Mouse (Mus musculus): ENCODE data around the gene Olfr1432. TPM values are rescaled to one million over a fixed set of nuclear protein-coding genes. Genes with fewer than 3 reads are reported as not detected.
"Not testable (repeated sequence)": the region's sequence is repeated elsewhere in the genome, so short reads cannot be mapped to it uniquely, and the experiment has no call there.

The Olfr1432 gene
- not detected for total RNA-seq (2021)

DNA sequence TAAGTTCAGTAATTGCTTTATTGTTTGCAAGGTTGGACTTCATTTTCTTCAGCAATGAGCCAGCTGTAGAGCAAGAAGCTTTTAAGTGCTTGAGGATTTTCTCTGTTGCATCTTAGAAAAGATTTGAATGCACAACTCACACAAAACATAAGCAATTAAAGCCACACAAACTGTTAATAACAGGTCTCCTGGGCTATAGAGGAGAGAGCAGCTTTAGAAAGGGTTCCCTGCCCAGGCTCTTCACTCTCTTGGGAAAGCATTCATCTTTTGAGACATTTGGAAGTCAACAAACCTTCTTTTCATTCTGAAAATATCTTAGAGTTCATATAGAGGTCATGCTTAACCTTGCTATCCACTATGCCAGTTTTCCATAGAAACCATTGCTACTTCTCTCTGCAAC, at the start of gene Olfr1432:
Gene Olfr1432, minus strand, starts transcription at position 101 of the 400 bp plus-strand sequence.
- not testable (repeated sequence) for DNase-seq
- intact Hi-C loops (cut with DNase I) = loop anchor here (10.0 kb wide), 1 partner anchor 58 kb away; the partner anchor contains the start of gene Olfr1555-ps1

GRCm38 (mm10) chr19:12279554-12279953, 47.2 kb upstream of the Olfr1432 start, which contains the start of gene Olfr1434:
Gene Olfr1434, plus strand, starts transcription at chr19:12279854.
- intact Hi-C loops (cut with DNase I) = no loop called here
- DNase-seq = no peak

GRCm38 (mm10) chr19:12260732-12261131, 28.3 kb upstream of the Olfr1432 start, which contains the start of gene Olfr235:
Gene Olfr235, plus strand, starts transcription at chr19:12261032.
- no peak for DNase-seq
- intact Hi-C loops (cut with DNase I) = no loop called here

DNA sequence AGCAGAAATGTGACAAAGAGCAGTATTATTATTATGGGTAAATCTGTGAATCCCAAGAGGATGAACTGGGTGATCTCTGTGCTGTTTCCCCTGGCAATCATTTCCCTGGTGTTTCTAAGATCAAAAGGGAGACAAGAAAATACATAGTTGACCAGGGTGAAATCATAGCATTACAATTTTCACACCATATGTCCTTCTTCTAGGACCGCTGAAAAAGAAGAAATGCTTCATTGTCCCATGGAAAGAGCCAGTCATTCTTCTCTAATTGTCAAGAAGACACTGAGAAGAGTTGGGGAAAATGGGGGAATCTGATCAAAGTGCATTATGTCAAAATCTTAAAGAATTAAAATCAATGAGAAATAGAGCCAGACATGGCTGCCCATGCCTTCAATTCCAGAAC, 9.2 kb upstream of the Olfr1432 start, which contains the start of gene Olfr262:
Gene Olfr262, minus strand, starts transcription at position 101 of the 400 bp plus-strand sequence.
- no peak for DNase-seq
- intact Hi-C loops (cut with DNase I) = no loop called here

- DNase-seq = no peak
Measured at GRCm38 (mm10) chr19:12200334-12200733, 32.1 kb downstream of the Olfr1432 start, which contains the start of gene Olfr1431. Gene Olfr1431, plus strand, starts transcription at chr19:12200634.

DNA sequence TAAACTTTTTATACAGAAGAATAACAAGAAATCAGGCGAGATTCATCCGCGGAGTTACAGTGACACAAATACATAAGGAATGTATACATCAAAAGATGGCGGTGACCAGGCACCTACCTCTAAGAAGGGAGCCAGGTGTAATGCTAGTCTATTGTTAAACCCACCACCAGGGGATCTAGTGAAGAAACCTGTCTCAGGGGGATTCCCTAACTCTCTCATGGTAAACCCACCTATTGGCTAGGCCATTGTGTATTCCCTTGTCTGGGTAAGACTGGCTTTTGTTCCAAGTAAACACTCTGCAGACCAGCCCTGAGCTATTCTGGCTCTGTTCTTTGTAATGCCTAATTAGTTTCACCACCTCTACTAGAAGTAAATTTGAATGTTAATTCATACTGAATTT, 33.3 kb downstream of the Olfr1432 start:
- intact Hi-C loops (cut with DNase I); DNase-seq: not testable (repeated sequence)

More at GRCm38 (mm10) chr19:12200334-12200733, 32.1 kb downstream of the Olfr1432 start, which contains the start of gene Olfr1431:
- intact Hi-C loops (cut with DNase I) = no loop called here

Other genes starting within 250 kb of the Olfr1432 start
- not detected for gene Olfr1423, start 191.3 kb downstream of the Olfr1432 start, total RNA-seq (2021)
- gene Olfr1424, start 169.9 kb downstream of the Olfr1432 start, total RNA-seq (2021) = not detected
- gene Olfr1425, start 154.9 kb downstream of the Olfr1432 start, total RNA-seq (2021) = not detected
- not detected for gene Olfr1426, start 140.6 kb downstream of the Olfr1432 start, total RNA-seq (2021)
- not detected for gene Olfr1427, start 129.3 kb downstream of the Olfr1432 start, total RNA-seq (2021)
- not detected for gene Olfr1428, start 116.7 kb downstream of the Olfr1432 start, total RNA-seq (2021)
- gene Olfr76, start 109.4 kb downstream of the Olfr1432 start, total RNA-seq (2021) = not detected
- not detected for gene Olfr1555-ps1, start 62.5 kb downstream of the Olfr1432 start, total RNA-seq (2021)
- gene Olfr1431, start 32.0 kb downstream of the Olfr1432 start, total RNA-seq (2021) = not detected
- gene Olfr262, start 9.1 kb upstream of the Olfr1432 start, total RNA-seq (2021) = not detected
- not detected for gene Olfr235, start 28.4 kb upstream of the Olfr1432 start, total RNA-seq (2021)
- not detected for gene Olfr1434, start 47.3 kb upstream of the Olfr1432 start, total RNA-seq (2021)
- gene Olfr1436, start 66.5 kb upstream of the Olfr1432 start, total RNA-seq (2021) = not detected
- gene Olfr1437, start 92.5 kb upstream of the Olfr1432 start, total RNA-seq (2021) = not detected
- gene Olfr1438-ps1, start 103.3 kb upstream of the Olfr1432 start, total RNA-seq (2021) = not detected
- gene Olfr1440, start 154.7 kb upstream of the Olfr1432 start, total RNA-seq (2021) = not detected
- gene Olfr1441, start 184.8 kb upstream of the Olfr1432 start, total RNA-seq (2021) = not detected
- gene Pfpl, start 195.3 kb upstream of the Olfr1432 start, total RNA-seq (2021) = not detected
- 1 to 10 TPM; 4.8 to 5.3 TPM for gene Mpeg1, start 228.2 kb upstream of the Olfr1432 start, total RNA-seq (2021)